Mouse (Mus musculus): ENCODE data around the gene Bicra. TPM values are rescaled to one million over a fixed set of nuclear protein-coding genes. Genes with fewer than 3 reads are reported as not detected.

Gene Bicra
- total and polyA plus RNA-seq, 3 experiments = 0.32 to 10.2 (median 2.2) TPM

DNA sequence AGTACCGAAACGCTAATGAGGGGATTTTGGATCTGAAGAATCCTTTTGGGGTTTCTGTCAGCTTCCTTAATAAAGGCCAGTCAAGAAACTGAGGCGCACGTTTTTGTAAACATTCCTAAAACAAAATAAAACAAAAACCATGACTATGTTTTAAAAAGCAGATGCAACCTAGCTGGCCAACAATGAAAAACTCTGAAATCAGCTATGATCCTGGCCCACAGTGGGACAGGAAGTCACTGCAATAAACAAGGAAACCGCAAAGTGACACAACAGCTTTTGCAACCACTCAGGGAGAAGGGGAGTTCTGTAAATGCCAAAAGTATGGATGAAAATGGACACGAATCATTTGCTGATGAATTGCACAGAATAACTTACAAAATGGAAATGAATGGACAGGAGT, 5.4 kb upstream of the Bicra start:
- peak overlapping the region; percentile 69 for H3K4me2 ChIP-seq (ENCODE audit: insufficient read depth, low read depth, poor library complexity, severe bottlenecking)
- no peak for DNase-seq (ENCODE audit: extremely low read depth)
- H3K9me3 ChIP-seq (replicated peaks; ENCODE audit: low read length) = peaks cover 3% of the 10 kb centered on the region
- H3K27ac ChIP-seq (ENCODE audit: insufficient read depth, low read depth) = peak overlapping the region; percentile 52
- dilution Hi-C loops (cut with MboI; ENCODE audit: extremely low pct_ligation_motif_present, extremely low pct_unique_long_range_greater_than_20kb, low sequenced_read_pairs) (no loop called here), in situ Hi-C loops (cut with MboI; ENCODE audit: low pct_ligation_motif_present, low pct_unique_long_range_greater_than_20kb, low sequenced_read_pairs) (loop anchor here (25.0 kb wide), 1 partner anchor 209 kb away; the partner anchor contains the start of genes C5ar1 and Inafm1)
- peak overlapping the region in 1 of 3 experiments; percentile 26 for H3K4me3 ChIP-seq (replicated peaks in 1 of 3; ENCODE audit: low read depth in 2 of 3, low read length in 2 of 3, poor library complexity in 1 of 3)
- H3K79me2 ChIP-seq (replicated peaks; ENCODE audit: control insufficient read depth, extremely low read depth, insufficient read depth, poor library complexity, severe bottlenecking) = peaks cover 8% of the 10 kb centered on the region; the same call in 1 of the 2 replicates
- H3K4me1 ChIP-seq (ENCODE audit: control insufficient read depth in 1 of 2, insufficient read depth in 2 of 2) = peaks cover 22 to 61% of the 10 kb centered on the region in 2 experiments
- no peak for TF ChIP-seq E2F4 (IDR thresholded peaks at IDR 0.05; ENCODE audit: insufficient replicate concordance, low read depth, low read length)
- no peak for TF ChIP-seq CHD1 (IDR thresholded peaks at IDR 0.05; ENCODE audit: low read depth, low read length)
- TF ChIP-seq BHLHE40 (IDR thresholded peaks at IDR 0.05; ENCODE audit: low read depth, low read length) = peak; percentile 80
- TF ChIP-seq USF1 (IDR thresholded peaks at IDR 0.05; ENCODE audit: low read depth, low read length) = no peak
- TF ChIP-seq EP300 (IDR thresholded peaks at IDR 0.05; ENCODE audit: low read length) = peak; percentile 69
- no peak for TF ChIP-seq ZKSCAN1 (IDR thresholded peaks at IDR 0.05; ENCODE audit: borderline replicate concordance, low read depth, low read length)
- TF ChIP-seq IRF4 (IDR thresholded peaks at IDR 0.05; ENCODE audit: low read depth, low read length) = peak; percentile 56; the same call in 1 of the 2 replicates
- peak; percentile 36 for TF ChIP-seq ELF1 (IDR thresholded peaks at IDR 0.05; ENCODE audit: low read depth, low read length)
- peak; percentile 52 for TF ChIP-seq MXI1 (IDR thresholded peaks at IDR 0.05; ENCODE audit: low read depth, low read length)
- peak; percentile 87; the same call in 1 of the 2 replicates for TF ChIP-seq SIN3A (IDR thresholded peaks at IDR 0.05; ENCODE audit: low read length)
- TF ChIP-seq PAX5 (IDR thresholded peaks at IDR 0.05; ENCODE audit: low read length) = no peak
- TF ChIP-seq TCF12 (IDR thresholded peaks at IDR 0.05; ENCODE audit: low read depth, low read length) = no peak
- no peak for TF ChIP-seq ZC3H11A (IDR thresholded peaks at IDR 0.05; ENCODE audit: low read depth, low read length)
- no peak for TF ChIP-seq ZNF384 (IDR thresholded peaks at IDR 0.05; ENCODE audit: low read depth, low read length)
- TF ChIP-seq MEF2A (IDR thresholded peaks at IDR 0.05; ENCODE audit: borderline replicate concordance, low read depth, low read length) = no peak
- peak; percentile 5; the same call in 1 of the 2 replicates for TF ChIP-seq CHD2 (IDR thresholded peaks at IDR 0.05; ENCODE audit: low read length)
- TF ChIP-seq ETS1 (conservative IDR thresholded peaks at IDR 0.05; ENCODE audit: low read depth, low read length) = peak; percentile 43; the same call in 1 of the 2 replicates
- no peak for TF ChIP-seq RCOR1 (conservative IDR thresholded peaks at IDR 0.05; ENCODE audit: low read depth, low read length)
- H3K36me3 ChIP-seq (replicated peaks in 1 of 2; ENCODE audit: control insufficient read depth in 1 of 2, insufficient read depth in 1 of 2, low read length in 1 of 2) = no peaks in the 10 kb centered on the region
- no peak overlapping the region for H3K9ac ChIP-seq (ENCODE audit: insufficient read depth, low read depth)
- H3K27me3 ChIP-seq (replicated peaks) = no peaks in the 10 kb centered on the region

DNA sequence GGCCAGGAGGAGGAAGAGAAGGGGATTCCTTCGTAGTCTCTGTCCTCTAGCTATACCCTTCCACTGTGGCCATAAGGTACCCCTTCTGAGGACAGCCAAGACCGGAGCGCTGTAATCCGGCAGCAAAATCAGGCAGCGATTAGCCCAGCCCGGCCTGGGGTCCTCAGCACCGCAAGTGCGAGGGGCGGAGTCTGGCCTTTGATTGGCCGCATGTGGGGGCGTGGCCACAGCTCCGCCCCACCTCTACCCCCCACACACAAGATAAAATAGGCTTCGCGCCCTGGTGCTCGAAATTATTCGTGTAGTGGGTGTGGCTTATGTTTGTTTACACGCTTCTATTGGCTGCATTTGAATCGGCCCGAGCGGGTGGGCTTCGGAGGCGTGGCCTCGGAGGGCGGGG, 5.0 kb upstream of the Bicra start:
- dilution Hi-C loops (cut with MboI; ENCODE audit: extremely low pct_ligation_motif_present, extremely low pct_unique_long_range_greater_than_20kb, low sequenced_read_pairs) = no loop called here
- Histone ChIP-seq H3K4me3 (replicated peaks in 1 of 3; ENCODE audit: low read depth in 2 of 3, low read length in 2 of 3, poor library complexity in 1 of 3) (peak overlapping the region; percentile 67 to 91 (median 70)), H3K4me2 (ENCODE audit: insufficient read depth, low read depth, poor library complexity, severe bottlenecking) (peak overlapping the region; percentile 74; the same call in 1 of the 2 replicates), H3K36me3 (replicated peaks in 1 of 2; ENCODE audit: control insufficient read depth in 1 of 2, insufficient read depth in 1 of 2, low read length in 1 of 2) (no peaks in the 10 kb centered on the region), H3K27ac (ENCODE audit: insufficient read depth, low read depth) (peak overlapping the region; percentile 58), H3K79me2 (replicated peaks; ENCODE audit: control insufficient read depth, extremely low read depth, insufficient read depth, poor library complexity, severe bottlenecking) (peaks cover 8% of the 10 kb centered on the region), H3K9ac (ENCODE audit: insufficient read depth, low read depth) (peak overlapping the region; percentile 91), H3K9me3 (replicated peaks; ENCODE audit: low read length) (no peaks in the 10 kb centered on the region), H3K27me3 (replicated peaks) (no peaks in the 10 kb centered on the region), H3K4me1 (ENCODE audit: control insufficient read depth in 1 of 2, insufficient read depth in 2 of 2) (peaks cover 22 to 61% of the 10 kb centered on the region in 2 experiments)
- peak; percentile 99 for DNase-seq (ENCODE audit: extremely low read depth)
- in situ Hi-C loops (cut with MboI; ENCODE audit: low pct_ligation_motif_present, low pct_unique_long_range_greater_than_20kb, low sequenced_read_pairs) = loop anchor here (25.0 kb wide), 1 partner anchor 210 kb away; the partner anchor contains the start of genes C5ar1 and Inafm1
- TF ChIP-seq SMC3 (IDR thresholded peaks at IDR 0.05; ENCODE audit: low read depth, low read length) (no peak; the same call in 1 of the 2 replicates), SIN3A (IDR thresholded peaks at IDR 0.05; ENCODE audit: low read length) (peak; percentile 84; the same call in 1 of the 2 replicates), CHD2 (IDR thresholded peaks at IDR 0.05; ENCODE audit: low read length) (peak; percentile 5; the same call in 1 of the 2 replicates), IRF4 (IDR thresholded peaks at IDR 0.05; ENCODE audit: low read depth, low read length) (no peak), HCFC1 (IDR thresholded peaks at IDR 0.05; ENCODE audit: low read depth, low read length) (peak; percentile 70), TBP (conservative IDR thresholded peaks at IDR 0.05; ENCODE audit: low read depth, low read length) (peak; percentile 63; the same call in 1 of the 2 replicates), EP300 (IDR thresholded peaks at IDR 0.05; ENCODE audit: low read length) (no peak), MAX (IDR thresholded peaks at IDR 0.05; ENCODE audit: low read length) (peak; percentile 82), JUND (conservative IDR thresholded peaks at IDR 0.05; ENCODE audit: low read depth, low read length) (no peak), POLR2AphosphoS2 (IDR thresholded peaks at IDR 0.05; ENCODE audit: low read depth, low read length) (peak; percentile 86; the same call in 1 of the 2 replicates), TCF12 (IDR thresholded peaks at IDR 0.05; ENCODE audit: low read depth, low read length) (peak; percentile 82), USF1 (IDR thresholded peaks at IDR 0.05; ENCODE audit: low read depth, low read length) (peak; percentile 40), ZMIZ1 (IDR thresholded peaks at IDR 0.05; ENCODE audit: low read depth, low read length) (0 out of 2 replicates have a peak, but pooled peaks have one; percentile 40), NELFE (IDR thresholded peaks at IDR 0.05; ENCODE audit: low read depth, low read length) (peak; percentile 79), PAX5 (IDR thresholded peaks at IDR 0.05; ENCODE audit: low read length) (no peak), BHLHE40 (IDR thresholded peaks at IDR 0.05; ENCODE audit: low read depth, low read length) (no peak), ELF1 (IDR thresholded peaks at IDR 0.05; ENCODE audit: low read depth, low read length) (no peak), JUN (IDR thresholded peaks at IDR 0.05; ENCODE audit: insufficient read depth, low read depth, low read length) (no peak), ZNF384 (IDR thresholded peaks at IDR 0.05; ENCODE audit: low read depth, low read length) (peak; percentile 92), CTCF (conservative IDR thresholded peaks at IDR 0.05 in 1 of 2, IDR thresholded peaks at IDR 0.05 in 1 of 2; ENCODE audit: low read depth in 2 of 2, low read length in 2 of 2) (no peak), MAZ (IDR thresholded peaks at IDR 0.05; ENCODE audit: low read depth, low read length) (peak; percentile 48; the same call in 1 of the 2 replicates), E2F4 (IDR thresholded peaks at IDR 0.05; ENCODE audit: insufficient replicate concordance, low read depth, low read length) (peak; percentile 94; the same call in 1 of the 2 replicates), POLR2A (IDR thresholded peaks at IDR 0.05; ENCODE audit: low read depth, low read length) (peak; percentile 82)
